Mouse (Mus musculus): ENCODE measurements around the gene Prss33.

Prss33 gene

GRCm38 (mm10) chr17:23783352-23783751 lies 52.5 kb downstream of the Prss33 start:
- DNase-seq, result no peak
